Mouse (Mus musculus) E14TG2a.4 (cell line): ENCODE data around the gene Tacc2.

Experiments
- CTCF ChIP-seq: conservative IDR thresholded peaks from 2 replicates; pipeline ENCODE4 v1.5.1; 2014; ENCODE audit warnings: low read length
- NANOG ChIP-seq: IDR thresholded peaks from 2 replicates; pipeline ENCODE4 v1.6.1; 2014; ENCODE audit warnings: borderline replicate concordance, low read length, mixed read lengths
- POU5F1 ChIP-seq: IDR thresholded peaks from 2 replicates; pipeline ENCODE4 v1.6.1; 2014; ENCODE audit warnings: low read length, borderline replicate concordance

GRCm38 (mm10) chr7:130572821-130573220, 4.4 kb upstream of the Tacc2 start, which contains the start of gene Nsmce4a:
- TF ChIP-seq CTCF = no peak
- no peak for TF ChIP-seq NANOG
- TF ChIP-seq POU5F1 = no peak
